Mouse (Mus musculus): Measurements from ENCODE around the gene Lta. TPM values are rescaled to one million over a fixed set of nuclear protein-coding genes. Genes with fewer than 3 reads are reported as not detected.

Lta gene
- polyA plus RNA-seq, 1 experiment from 2014 or later = 0.85 TPM

GRCm38 (mm10) chr17:35172445-35173234 lies 32.5 kb downstream of the Lta start:
- 71% methylated on average over 11 of the region's 11 CpGs for WGBS
- no peak overlapping the region for H3K4me3 ChIP-seq (ENCODE audit: low read depth, low read length)
- DNase-seq (ENCODE audit: low spot score) (no peak), ATAC-seq (replicated peaks; ENCODE audit: low FRiP score, low TSS enrichment, low read depth) (no peak)
- no peaks in the 10 kb centered on the region for H3K27me3 ChIP-seq (replicated peaks; ENCODE audit: control insufficient read depth, insufficient read depth, low read length)
- H3K4me1 ChIP-seq (replicated peaks; ENCODE audit: control insufficient read depth, insufficient read depth, low read length) = no peaks in the 10 kb centered on the region
- H3K27ac ChIP-seq (ENCODE audit: low read depth) = no peak overlapping the region
- no peak overlapping the region for H3K9ac ChIP-seq (ENCODE audit: low read length)
- no peaks in the 10 kb centered on the region for H3K36me3 ChIP-seq (ENCODE audit: control insufficient read depth, insufficient read depth, low read length)
- H3K4me2 ChIP-seq (ENCODE audit: low read length) = no peak overlapping the region
- no peaks in the 10 kb centered on the region for H3K9me3 ChIP-seq (ENCODE audit: control insufficient read depth, low read length)

GRCm38 (mm10) chr17:35168541-35169207 lies 36.5 kb downstream of the Lta start:
- DNase-seq (ENCODE audit: low spot score) (no peak), ATAC-seq (replicated peaks; ENCODE audit: low FRiP score, low TSS enrichment, low read depth) (no peak)
- H3K4me1 ChIP-seq (replicated peaks; ENCODE audit: control insufficient read depth, insufficient read depth, low read length) = peaks cover 9% of the 10 kb centered on the region; the same call in 1 of the 2 replicates
- 21% methylated on average over 4 of the region's 4 CpGs for WGBS
- no peak overlapping the region for H3K4me2 ChIP-seq (ENCODE audit: low read length)
- no peak overlapping the region for H3K4me3 ChIP-seq (ENCODE audit: low read depth, low read length)
- H3K27ac ChIP-seq (ENCODE audit: low read depth) = no peak overlapping the region
- no peak overlapping the region for H3K9ac ChIP-seq (ENCODE audit: low read length)
- H3K36me3 ChIP-seq (ENCODE audit: control insufficient read depth, insufficient read depth, low read length) = no peaks in the 10 kb centered on the region
- no peaks in the 10 kb centered on the region for H3K27me3 ChIP-seq (replicated peaks; ENCODE audit: control insufficient read depth, insufficient read depth, low read length)
- H3K9me3 ChIP-seq (ENCODE audit: control insufficient read depth, low read length) = no peaks in the 10 kb centered on the region

GRCm38 (mm10) chr17:35167794-35168193 lies 37.4 kb downstream of the Lta start:
- Histone ChIP-seq H3K9ac (ENCODE audit: low read length) (no peak overlapping the region), H3K36me3 (ENCODE audit: control insufficient read depth, insufficient read depth, low read length) (0 out of 2 replicates have a peak, but pooled peaks cover 1% of the 10 kb centered on the region), H3K4me2 (ENCODE audit: low read length) (no peak overlapping the region), H3K27ac (ENCODE audit: low read depth) (no peak overlapping the region), H3K4me3 (ENCODE audit: low read depth, low read length) (no peak overlapping the region), H3K27me3 (replicated peaks; ENCODE audit: control insufficient read depth, insufficient read depth, low read length) (no peaks in the 10 kb centered on the region), H3K9me3 (ENCODE audit: control insufficient read depth, low read length) (no peaks in the 10 kb centered on the region), H3K4me1 (replicated peaks; ENCODE audit: control insufficient read depth, insufficient read depth, low read length) (peaks cover 15% of the 10 kb centered on the region)
- DNase-seq (ENCODE audit: low spot score) = no peak
- no peak for ATAC-seq (replicated peaks; ENCODE audit: low FRiP score, low TSS enrichment, low read depth)
- 87% methylated on average over 7 of the region's 7 CpGs for WGBS

GRCm38 (mm10) chr17:35166352-35167035 lies 38.7 kb downstream of the Lta start:
- Histone ChIP-seq H3K27me3 (replicated peaks; ENCODE audit: control insufficient read depth, insufficient read depth, low read length) (no peaks in the 10 kb centered on the region), H3K4me3 (ENCODE audit: low read depth, low read length) (no peak overlapping the region), H3K36me3 (ENCODE audit: control insufficient read depth, insufficient read depth, low read length) (peaks cover 11% of the 10 kb centered on the region), H3K4me1 (replicated peaks; ENCODE audit: control insufficient read depth, insufficient read depth, low read length) (peaks cover 19% of the 10 kb centered on the region), H3K9me3 (ENCODE audit: control insufficient read depth, low read length) (no peaks in the 10 kb centered on the region), H3K4me2 (ENCODE audit: low read length) (peak overlapping the region; percentile 65), H3K27ac (ENCODE audit: low read depth) (peak overlapping the region; percentile 99), H3K9ac (ENCODE audit: low read length) (no peak overlapping the region; the same call in 1 of the 2 replicates)
- WGBS = 61% methylated on average over 8 of the region's 8 CpGs
- ATAC-seq (replicated peaks; ENCODE audit: low FRiP score, low TSS enrichment, low read depth) = no peak
- DNase-seq (ENCODE audit: low spot score) = no peak

- peaks cover 20% of the 10 kb centered on the region for H3K36me3 ChIP-seq (ENCODE audit: control insufficient read depth, insufficient read depth, low read length)
- H3K27ac ChIP-seq (ENCODE audit: low read depth) = peak overlapping the region; percentile 99
- peaks cover 19% of the 10 kb centered on the region for H3K4me1 ChIP-seq (replicated peaks; ENCODE audit: control insufficient read depth, insufficient read depth, low read length)
- H3K9ac ChIP-seq (ENCODE audit: low read length) = peak overlapping the region; percentile 58
- peak; percentile 85 for ATAC-seq (replicated peaks; ENCODE audit: low FRiP score, low TSS enrichment, low read depth)
- 20% methylated on average over 12 of the region's 12 CpGs for WGBS
- H3K9me3 ChIP-seq (ENCODE audit: control insufficient read depth, low read length) = no peaks in the 10 kb centered on the region
- no peaks in the 10 kb centered on the region for H3K27me3 ChIP-seq (replicated peaks; ENCODE audit: control insufficient read depth, insufficient read depth, low read length)
- DNase-seq (ENCODE audit: low spot score) = no peak
- H3K4me2 ChIP-seq (ENCODE audit: low read length) = peak overlapping the region; percentile 65
- H3K4me3 ChIP-seq (ENCODE audit: low read depth, low read length) = peak overlapping the region; percentile 65
These were observed 39.5 kb downstream of the Lta start for GRCm38 (mm10) chr17:35165451-35166155.

- DNase-seq (ENCODE audit: low spot score) = peak; percentile 98
- ATAC-seq (replicated peaks; ENCODE audit: low FRiP score, low TSS enrichment, low read depth) = peak; percentile 94
- peaks cover 28% of the 10 kb centered on the region for H3K36me3 ChIP-seq (ENCODE audit: control insufficient read depth, insufficient read depth, low read length)
- WGBS = under 1% methylated on average over 79 of the region's 89 CpGs
- H3K4me1 ChIP-seq (replicated peaks; ENCODE audit: control insufficient read depth, insufficient read depth, low read length) = peaks cover 19% of the 10 kb centered on the region
- H3K9me3 ChIP-seq (ENCODE audit: control insufficient read depth, low read length) = no peaks in the 10 kb centered on the region
- peak within 1 kb of the TSS; percentile 99 for H3K27ac ChIP-seq (ENCODE audit: low read depth)
- H3K4me2 ChIP-seq (ENCODE audit: low read length) = peak within 1 kb of the TSS; percentile 98
- H3K4me3 ChIP-seq (ENCODE audit: low read depth, low read length) = peak within 1 kb of the TSS; percentile 65
- H3K27me3 ChIP-seq (replicated peaks; ENCODE audit: control insufficient read depth, insufficient read depth, low read length) = no peaks in the 10 kb centered on the region
- peak within 1 kb of the TSS; percentile 87 for H3K9ac ChIP-seq (ENCODE audit: low read length)
These were observed 40.3 kb downstream of the Lta start, which contains the start of gene Prrc2a for GRCm38 (mm10) chr17:35164568-35165450. Gene Prrc2a (minus strand): TSS chr17:35164897.

- Histone ChIP-seq H3K4me1 (replicated peaks; ENCODE audit: control insufficient read depth, insufficient read depth, low read length) (peaks cover 19% of the 10 kb centered on the region), H3K4me2 (ENCODE audit: low read length) (peak overlapping the region; percentile 98), H3K27ac (ENCODE audit: low read depth) (peak overlapping the region; percentile 85), H3K36me3 (ENCODE audit: control insufficient read depth, insufficient read depth, low read length) (peaks cover 34% of the 10 kb centered on the region), H3K27me3 (replicated peaks; ENCODE audit: control insufficient read depth, insufficient read depth, low read length) (no peaks in the 10 kb centered on the region), H3K9ac (ENCODE audit: low read length) (peak overlapping the region; percentile 87), H3K9me3 (ENCODE audit: control insufficient read depth, low read length) (no peaks in the 10 kb centered on the region), H3K4me3 (ENCODE audit: low read depth, low read length) (peak overlapping the region; percentile 65)
- under 1% methylated on average over 27 of the region's 28 CpGs for WGBS
- ATAC-seq (replicated peaks; ENCODE audit: low FRiP score, low TSS enrichment, low read depth) = no peak
- DNase-seq (ENCODE audit: low spot score) = peak; percentile 76
These were observed 41.0 kb downstream of the Lta start for GRCm38 (mm10) chr17:35164218-35164567.
